Comparison of ENCODE assay signal across 8 mouse cellular contexts in genomic region chr8:114369038-114369976, GRCm38 (mm10). TPM values are rescaled to one million over a fixed set of nuclear protein-coding genes. Genes with fewer than 3 reads are reported as not detected.
DNase-seq lines count a peak whose midpoint lies in the region; ATAC-seq and TF ChIP-seq lines count a peak whose summit lies in the region.

No protein-coding gene starts in this region.

- no peaks in the 10 kb centered on the region for H3K4me1 ChIP-seq in liver, embryonic 12.5 days
- H3K4me1 ChIP-seq in limb, embryonic 14.5 days (ENCODE audit: control insufficient read depth, insufficient read depth, low read length) = no peaks in the 10 kb centered on the region

- no peak overlapping the region for H3K4me3 ChIP-seq in liver, embryonic 12.5 days
- H3K4me3 ChIP-seq in limb, embryonic 14.5 days (replicated peaks; ENCODE audit: low read length) = no peak overlapping the region

- no peak for TF ChIP-seq POLR2A in limb, embryonic 14.5 days (IDR thresholded peaks at IDR 0.05; ENCODE audit: borderline replicate concordance, extremely low read depth, insufficient read depth, insufficient read length)

- no peaks in the 10 kb centered on the region for H3K36me3 ChIP-seq in liver, embryonic 12.5 days
- H3K36me3 ChIP-seq in limb, embryonic 14.5 days (ENCODE audit: control insufficient read depth, insufficient read depth, low read length) = no peaks in the 10 kb centered on the region
- no peaks in the 10 kb centered on the region for H3K36me3 ChIP-seq in splenic B cell, adult 2 months (ENCODE audit: control insufficient read depth, insufficient read depth, low read length, poor library complexity, severe bottlenecking)

- no peaks in the 10 kb centered on the region for H3K9me3 ChIP-seq in liver, embryonic 12.5 days (replicated peaks)
- H3K9me3 ChIP-seq in limb, embryonic 14.5 days (ENCODE audit: control insufficient read depth, low read length) = no peaks in the 10 kb centered on the region

- no peak overlapping the region for H3K9ac ChIP-seq in liver, embryonic 12.5 days
- no peak overlapping the region for H3K9ac ChIP-seq in limb, embryonic 14.5 days (ENCODE audit: low read depth, low read length, severe bottlenecking)

- no peak overlapping the region for H3K27ac ChIP-seq in liver, embryonic 12.5 days
- H3K27ac ChIP-seq in limb, embryonic 14.5 days (replicated peaks; ENCODE audit: low read depth, low read length) = no peak overlapping the region

- 24% methylated on average over 27 of the region's 27 CpGs for WGBS in liver, embryonic 12.5 days (ENCODE audit: insufficient replicate concordance)
- 38% methylated on average over 27 of the region's 27 CpGs for WGBS in limb, embryonic 14.5 days

- no peak for ATAC-seq in liver, embryonic 12.5 days
- ATAC-seq in limb, embryonic 14.5 days (ENCODE audit: low FRiP score, low read depth) = no peak

- no peaks in the 10 kb centered on the region for H3K27me3 ChIP-seq in liver, embryonic 12.5 days (replicated peaks)
- H3K27me3 ChIP-seq in limb, embryonic 14.5 days (ENCODE audit: control insufficient read depth, insufficient read depth, low read length) = no peaks in the 10 kb centered on the region
- H3K27me3 ChIP-seq in splenic B cell, adult 2 months (ENCODE audit: control insufficient read depth, insufficient read depth, low read length, poor library complexity, severe bottlenecking) = no peaks in the 10 kb centered on the region

- no peak overlapping the region for H3K4me2 ChIP-seq in liver, embryonic 12.5 days
- H3K4me2 ChIP-seq in limb, embryonic 14.5 days (replicated peaks; ENCODE audit: low read depth, low read length, severe bottlenecking) = 0 out of 2 replicates have a peak overlapping the region, but pooled peaks have one; percentile 25

- DNase-seq in liver = peak; percentile 57
- peak; percentile 71 for DNase-seq in embryo, embryonic 9.5 days (ENCODE audit: extremely low spot score)
- DNase-seq in heart, adult 18-20 months = peak; percentile 47 to 83
- peak; percentile 73 for DNase-seq in kidney, adult 9 months
- DNase-seq in limb, embryonic 14.5 days (ENCODE audit: low spot score) = peak; percentile 78
- peak; percentile 46 for DNase-seq in naive thymus-derived CD4-positive, alpha-beta T cell, adult 2 months (ENCODE audit: low read depth)
- DNase-seq in splenic B cell, adult 2 months (ENCODE audit: low read depth, low spot score) = peak; percentile 26

RNA-seq across cellular contexts. Expression of gene Clec3a, which starts 48.6 kb away (rescaled TPM):
- not detected in 2 replicates for polyA plus RNA-seq in liver, embryonic 12.5 days (2016; fragmentation: Nextera tagmentation; extraction: Ambion mirVana)
- under 1 TPM in 1 of 2 experiments, not detected in 1; 0.65 TPM for total RNA-seq in heart, adult 18-20 months (2021)
- polyA plus RNA-seq in limb, embryonic 14.5 days (2012; rRNA removed) = 8.3 TPM in 2 replicates
- polyA plus RNA-seq in limb, embryonic 14.5 days (2014; fragmentation: Nextera tagmentation; extraction: Ambion mirVana) = 2.3 and 3.4 TPM in 2 replicates

Comparison
In these comparisons a context has a peak if more than half of its experiments do, and no peak if none do; other contexts are left out.
1. DNase-seq: peak in every context shown above with its lines; median percentile 78 in limb, embryonic 14.5 days; 73 in kidney, adult 9 months; 71 in embryo, embryonic 9.5 days; 65 in heart, adult 18-20 months; 57 in liver; 46 in naive thymus-derived CD4-positive, alpha-beta T cell, adult 2 months; 26 in splenic B cell, adult 2 months.